Mouse (Mus musculus) kidney, adult 2 months (tissue): ENCODE data around the gene Cox15. TPM values are rescaled to one million over a fixed set of nuclear protein-coding genes. Genes with fewer than 3 reads are reported as not detected.

Source experiments
- DNase-seq: peaks from one replicate; pipeline ENCODE4 v3.0.0; 2021
- H3K27ac ChIP-seq: fragments of 200-500 bp; 2 replicates; pipeline ENCODE4 v1.5.1; 2012; ENCODE audit warnings: low read depth, low read length, control low read depth, inconsistent platforms; ENCODE audit not compliant: insufficient read depth
- H3K27me3 ChIP-seq: fragments of 200-500 bp; replicated peaks from 2 replicates; pipeline ENCODE4 v1.6.1; 2012; ENCODE audit warnings: mild to moderate bottlenecking, moderate library complexity, low read length, inconsistent platforms; ENCODE audit not compliant: control insufficient read depth, insufficient read depth
- H3K36me3 ChIP-seq: fragments of 200-500 bp; 2 replicates; pipeline ENCODE4 v1.6.1; 2012; ENCODE audit warnings: mild to moderate bottlenecking, moderate library complexity, low read length, inconsistent platforms; ENCODE audit not compliant: control insufficient read depth, insufficient read depth
- H3K4me1 ChIP-seq: fragments of 200-500 bp; 2 replicates; pipeline ENCODE4 v1.6.1; 2011; ENCODE audit warnings: low read length; ENCODE audit not compliant: control insufficient read depth, insufficient read depth
- H3K4me3 ChIP-seq: fragments of 200-500 bp; 2 replicates; pipeline ENCODE4 v1.5.1; 2011; ENCODE audit warnings: mild to moderate bottlenecking, low read depth, low read length, control low read depth; ENCODE audit not compliant: insufficient read depth
- CTCF ChIP-seq: fragments of 200-500 bp; conservative IDR thresholded peaks from 2 replicates; pipeline ENCODE4 v1.5.1; 2011; ENCODE audit warnings: low read depth, mild to moderate bottlenecking, control low read depth, low read length, moderate library complexity, mixed read lengths; ENCODE audit not compliant: insufficient read depth, insufficient read length
- POLR2A ChIP-seq: fragments of 200-500 bp; IDR thresholded peaks from one replicate; pipeline ENCODE4 v1.6.1; 2011; ENCODE audit warnings: low read depth, low read length, control low read depth
- WGBS: fragments of 180-500 bp; shearing (Covaris S2); methylation state at CpG from one replicate; pipeline ENCODE4 v1.1.7; 2018; 5-methylcytosine and 5-hydroxymethylcytosine counted together
- polyA plus RNA-seq: library from polyadenylated mRNA; depleted of rRNA; stranded (reverse); fragments of >200 nt; gene quantifications from 2 replicates; pipeline ENCODE4 v1.2.3, GENCODE M21; 2012

Cox15 gene
- polyA plus RNA-seq, 1 experiment = 28.4 TPM

- H3K36me3 ChIP-seq = no peaks in the 10 kb centered on the region; the same call in 1 of the 2 replicates
- H3K27ac ChIP-seq = no peak overlapping the region
- H3K27me3 ChIP-seq = no peaks in the 10 kb centered on the region
- TF ChIP-seq POLR2A (no peak), CTCF (no peak)
- 60% methylated on average over 8 of the region's 8 CpGs for WGBS
- peak; percentile 67 for DNase-seq
- H3K4me3 ChIP-seq = no peak overlapping the region
- H3K4me1 ChIP-seq = peaks cover 13% of the 10 kb centered on the region
Observed at GRCm38 (mm10) chr19:43709317-43709716, 43.5 kb downstream of the Cox15 start.

DNA sequence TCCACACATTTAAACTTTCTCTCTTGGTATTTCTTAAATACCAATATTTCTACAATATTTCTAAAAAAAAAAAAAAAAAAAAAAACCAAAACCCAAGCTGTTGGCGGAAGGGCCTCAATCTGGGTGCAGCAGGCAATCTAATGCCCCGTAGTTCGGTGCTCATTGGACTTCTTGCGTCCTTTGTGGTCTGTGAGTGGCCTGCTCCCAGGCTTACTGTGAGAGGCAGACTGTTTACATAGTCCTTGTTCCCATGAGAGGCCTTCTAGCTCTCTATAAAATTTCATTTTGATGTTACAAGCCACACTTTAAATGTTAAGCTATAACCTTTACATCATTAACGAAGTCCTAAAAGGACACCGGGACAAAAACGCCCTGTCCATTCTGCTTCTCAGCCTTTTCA is 44.6 kb downstream of the Cox15 start:
- Histone ChIP-seq H3K36me3 (no peaks in the 10 kb centered on the region; the same call in 1 of the 2 replicates), H3K4me3 (no peak overlapping the region), H3K27me3 (no peaks in the 10 kb centered on the region), H3K4me1 (peaks cover 17% of the 10 kb centered on the region), H3K27ac (no peak overlapping the region)
- 96% methylated on average over 7 of the region's 7 CpGs for WGBS
- TF ChIP-seq CTCF (no peak), POLR2A (no peak)
- no peak for DNase-seq

DNA sequence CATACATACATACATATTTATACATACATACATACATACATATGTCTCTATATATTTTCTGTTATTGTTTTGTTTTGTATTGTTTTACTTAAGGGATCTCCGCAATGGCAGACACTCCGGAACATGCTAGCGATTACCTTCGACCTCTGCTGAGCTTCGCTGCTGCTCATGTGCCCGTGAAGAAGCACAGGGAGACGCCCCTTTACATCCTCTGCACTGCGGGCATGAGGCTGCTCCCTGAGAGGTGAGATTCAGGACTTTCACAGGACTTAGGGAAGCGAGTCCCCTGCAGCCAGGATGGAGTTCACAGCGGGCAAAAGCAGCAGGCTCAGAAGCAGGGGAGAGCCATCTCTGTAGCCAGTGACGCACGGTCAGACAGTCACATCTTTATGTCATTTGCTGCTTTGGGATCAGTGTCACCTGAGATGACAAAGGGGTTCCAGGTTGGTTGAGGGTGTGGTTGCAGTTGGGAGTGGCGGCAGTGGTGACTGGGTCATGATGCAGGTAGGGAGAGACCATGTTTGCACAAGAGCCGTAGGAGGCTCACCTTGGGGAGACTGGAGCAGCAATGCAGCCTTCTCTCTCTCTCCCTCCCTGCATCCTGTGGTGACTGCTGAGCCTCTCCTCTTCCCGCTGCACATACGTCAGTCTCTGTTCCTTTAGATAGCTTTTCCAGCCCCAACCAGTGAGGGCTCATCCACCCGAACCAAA is 47.9 kb downstream of the Cox15 start:
- 69% methylated on average over 17 of the region's 17 CpGs for WGBS
- Histone ChIP-seq H3K4me1 (peaks cover 9% of the 10 kb centered on the region), H3K4me3 (no peak overlapping the region), H3K27me3 (no peaks in the 10 kb centered on the region), H3K36me3 (no peaks in the 10 kb centered on the region; the same call in 1 of the 2 replicates), H3K27ac (no peak overlapping the region)
- peak; percentile 41 for DNase-seq
- TF ChIP-seq POLR2A = no peak
- no peak for TF ChIP-seq CTCF

- peak; percentile 81 for DNase-seq
- H3K27ac ChIP-seq = peak overlapping the region; percentile 49; the same call in 1 of the 2 replicates
Observed at GRCm38 (mm10) chr19:43704211-43704610, 48.6 kb downstream of the Cox15 start.

DNA sequence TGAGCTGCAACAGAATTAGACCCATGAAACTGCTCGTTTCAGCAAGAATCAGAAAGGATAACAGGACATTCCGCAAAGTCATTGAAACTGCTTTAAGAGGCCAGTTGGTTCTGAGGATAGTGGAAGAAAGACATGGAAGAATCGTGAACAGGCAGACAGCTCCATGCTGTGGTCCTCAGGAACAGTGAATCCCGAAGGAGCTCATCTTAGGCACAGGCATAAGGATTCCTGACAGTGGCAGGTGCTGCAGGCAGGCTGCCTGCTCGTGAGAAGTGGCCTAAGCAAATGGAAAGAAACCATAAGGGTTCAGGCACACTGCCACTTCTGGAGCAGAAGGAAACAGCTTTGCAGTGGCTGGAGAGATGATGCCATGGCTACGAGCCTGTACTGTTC is 53.0 kb downstream of the Cox15 start:
- Histone ChIP-seq H3K4me1 (peaks cover 21% of the 10 kb centered on the region), H3K27me3 (no peaks in the 10 kb centered on the region), H3K4me3 (no peak overlapping the region), H3K27ac (peak overlapping the region; percentile 19; the same call in 1 of the 2 replicates), H3K36me3 (no peaks in the 10 kb centered on the region; the same call in 1 of the 2 replicates)
- DNase-seq = no peak
- TF ChIP-seq CTCF (no peak), POLR2A (no peak)
- 71% methylated on average over 6 of the region's 6 CpGs for WGBS

More at GRCm38 (mm10) chr19:43704211-43704610, 48.6 kb downstream of the Cox15 start:
- peaks cover 9% of the 10 kb centered on the region for H3K4me1 ChIP-seq
- H3K4me3 ChIP-seq = no peak overlapping the region; the same call in 1 of the 2 replicates
- no peaks in the 10 kb centered on the region; the same call in 1 of the 2 replicates for H3K36me3 ChIP-seq
- no peaks in the 10 kb centered on the region for H3K27me3 ChIP-seq
- no peak for TF ChIP-seq POLR2A
- TF ChIP-seq CTCF = no peak
- 48% methylated on average over 11 of the region's 11 CpGs for WGBS

GRCm38 (mm10) chr19:43699021-43699762 is 53.6 kb downstream of the Cox15 start:
- Histone ChIP-seq H3K36me3 (no peaks in the 10 kb centered on the region; the same call in 1 of the 2 replicates), H3K4me3 (no peak overlapping the region), H3K4me1 (peaks cover 20% of the 10 kb centered on the region), H3K27ac (peak overlapping the region; percentile 19; the same call in 1 of the 2 replicates), H3K27me3 (no peaks in the 10 kb centered on the region)
- WGBS = 61% methylated on average over 11 of the region's 11 CpGs
- no peak for DNase-seq
- TF ChIP-seq POLR2A (no peak), CTCF (no peak)

GRCm38 (mm10) chr19:43697666-43698370 is 55.0 kb downstream of the Cox15 start:
- peaks cover 17% of the 10 kb centered on the region for H3K4me1 ChIP-seq
- no peaks in the 10 kb centered on the region; the same call in 1 of the 2 replicates for H3K36me3 ChIP-seq
- no peak for TF ChIP-seq CTCF
- no peak for TF ChIP-seq POLR2A
- H3K27me3 ChIP-seq = no peaks in the 10 kb centered on the region
- peak; percentile 43 for DNase-seq
- H3K4me3 ChIP-seq = no peak overlapping the region
- WGBS = 61% methylated on average over 5 of the region's 5 CpGs
- H3K27ac ChIP-seq = no peak overlapping the region
